Mouse (Mus musculus): ENCODE measurements around the gene Hecw2.

The Hecw2 gene

GRCm38 (mm10) chr1:54118342-54118973, 76.5 kb downstream of the Hecw2 start:
- DNase-seq (ENCODE audit: low spot score in 2 of 2) = no peak

- DNase-seq (ENCODE audit: low spot score in 2 of 2) = peak; percentile 13 to 17
Observed at GRCm38 (mm10) chr1:54110920-54111605, 83.9 kb downstream of the Hecw2 start.

DNA sequence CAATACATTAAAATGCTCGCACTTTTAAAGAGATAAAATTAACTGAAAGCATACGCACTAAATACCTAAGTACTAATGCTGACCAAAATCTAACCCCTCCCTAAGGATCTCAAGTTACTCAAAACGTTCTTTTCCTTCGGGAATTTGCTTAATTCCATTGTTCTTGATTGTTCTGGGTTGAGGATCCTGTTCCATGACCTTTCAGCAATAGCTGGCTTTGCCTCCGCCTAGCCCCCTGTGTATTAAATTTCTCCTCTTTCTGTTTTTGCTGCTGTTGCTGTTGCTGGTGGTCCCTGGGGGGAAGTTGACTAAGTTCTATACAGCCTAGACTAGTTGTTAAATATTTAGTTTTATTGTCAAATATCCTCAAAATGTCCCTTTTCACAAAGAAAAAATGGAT, 85.7 kb downstream of the Hecw2 start:
- no peak for DNase-seq (ENCODE audit: low spot score in 2 of 2)

DNA sequence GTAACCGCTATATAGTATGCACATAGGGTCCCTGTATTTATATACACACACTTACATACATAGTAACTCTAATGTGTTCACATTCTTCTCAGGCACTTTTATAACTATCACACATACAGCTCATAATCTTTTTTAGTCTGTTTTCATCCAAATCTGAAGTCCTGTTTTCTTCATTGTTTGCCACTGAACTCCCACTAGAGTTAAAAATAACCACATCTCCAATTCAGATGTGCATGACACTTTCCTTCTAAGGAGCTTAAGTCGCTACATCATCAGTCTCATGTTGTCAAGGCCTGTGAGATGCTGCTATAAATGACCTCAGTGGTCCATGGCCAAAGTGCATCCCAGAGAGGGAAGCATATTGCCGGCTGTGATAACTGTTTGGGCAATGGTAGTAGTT, 88.2 kb downstream of the Hecw2 start:
- DNase-seq (ENCODE audit: low spot score in 2 of 2) = no peak

DNA sequence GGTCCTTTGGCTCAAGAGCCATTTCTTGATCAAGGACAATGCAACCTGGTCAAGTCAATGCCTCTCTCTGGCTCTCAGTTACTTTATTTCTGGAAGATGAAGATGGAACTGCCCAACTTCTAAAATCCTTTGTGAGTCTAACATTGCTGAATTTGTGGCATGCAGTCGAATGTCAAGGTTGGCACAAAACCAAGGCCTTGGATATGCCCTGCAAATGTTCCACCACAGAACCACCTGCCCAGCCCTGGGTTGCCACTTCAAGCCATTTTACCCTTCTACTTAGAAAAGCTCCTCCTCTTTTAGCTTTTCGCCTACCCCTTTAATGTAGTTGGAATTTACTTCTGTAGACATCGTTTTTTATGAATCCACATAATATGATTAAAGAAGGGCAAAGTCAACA, 115.3 kb downstream of the Hecw2 start:
- no peak for DNase-seq (ENCODE audit: low spot score in 2 of 2)

DNA sequence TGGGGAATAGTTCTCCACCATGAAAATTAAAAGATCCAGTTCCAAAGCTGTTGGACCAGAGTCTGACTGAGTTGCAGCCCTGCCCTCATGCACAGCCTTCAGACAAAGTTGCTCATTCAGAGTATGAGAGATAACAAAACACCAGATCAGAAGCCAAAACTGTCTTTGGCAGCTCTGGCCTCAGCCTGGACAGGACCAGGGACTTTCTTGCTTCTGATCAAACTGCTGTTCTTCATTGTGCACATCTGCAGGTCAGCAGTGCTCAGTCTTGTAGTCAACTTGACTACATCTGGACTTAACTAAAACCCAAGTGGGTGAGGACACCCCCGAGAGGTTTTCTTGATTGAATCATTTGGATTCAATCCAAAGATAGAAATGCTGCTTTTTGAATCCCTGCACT, 120.5 kb downstream of the Hecw2 start:
- peak; percentile 22 to 25 for DNase-seq (ENCODE audit: low spot score in 2 of 2)

DNA sequence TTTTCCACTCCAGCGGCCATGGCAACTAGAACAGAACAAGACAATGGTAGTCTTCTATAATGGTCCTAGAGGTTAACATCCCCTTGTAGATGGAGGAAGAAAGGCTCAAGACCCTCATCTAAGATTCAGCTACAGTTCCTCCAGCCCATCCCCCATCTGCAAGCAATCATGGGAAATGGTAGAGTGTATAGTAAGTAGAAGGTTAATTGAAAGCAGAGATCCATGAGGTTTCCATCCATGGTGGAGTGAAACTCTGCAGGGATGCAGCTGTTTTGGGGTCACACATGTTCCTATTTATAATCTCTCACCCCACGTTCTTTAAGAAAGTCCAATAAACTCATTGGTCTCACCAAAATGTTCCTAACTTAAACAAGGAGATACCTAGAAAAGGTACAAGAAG, 124.8 kb downstream of the Hecw2 start:
- no peak for DNase-seq (ENCODE audit: low spot score in 2 of 2)

DNA sequence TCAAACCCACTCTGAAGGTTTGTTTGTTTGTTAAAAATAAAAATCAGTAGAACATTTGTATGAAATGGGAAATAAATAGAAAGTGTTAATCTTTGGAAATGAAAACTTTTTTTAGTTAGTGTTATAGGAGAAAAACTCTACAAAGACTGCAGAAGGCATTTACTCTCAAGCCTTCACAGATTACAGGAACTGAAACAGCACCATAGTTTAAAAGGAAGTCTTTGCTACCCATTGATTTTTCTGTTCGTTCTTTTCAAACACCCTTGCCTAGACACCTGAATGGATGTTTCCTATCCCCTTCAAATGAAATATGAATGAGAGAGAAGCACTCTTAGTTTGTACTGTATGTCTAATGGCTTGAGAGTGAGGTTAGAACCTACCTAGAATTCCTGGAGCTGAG, 126.7 kb downstream of the Hecw2 start:
- no peak for DNase-seq (ENCODE audit: low spot score in 2 of 2)

GRCm38 (mm10) chr1:54065434-54065833, 129.5 kb downstream of the Hecw2 start:
- no peak for DNase-seq (ENCODE audit: low spot score in 2 of 2)

DNA sequence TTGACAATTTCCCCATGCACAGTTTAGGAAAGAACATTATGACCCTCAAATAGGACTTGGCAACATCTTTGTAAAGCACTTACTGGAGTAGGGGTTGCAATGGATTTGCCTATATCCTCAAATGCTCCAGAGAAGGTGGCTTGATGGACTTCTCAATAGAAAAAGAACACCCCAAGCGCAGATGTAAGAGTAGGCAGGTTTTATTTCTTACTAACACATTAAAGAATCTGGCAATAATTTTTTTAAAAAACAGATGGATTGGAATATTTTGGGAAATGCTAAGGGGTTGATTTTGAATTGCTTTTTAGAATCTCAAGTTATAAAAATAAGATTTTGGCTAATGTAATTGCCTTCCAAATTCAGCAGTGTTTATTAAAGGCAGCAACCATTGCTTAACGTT, 133.9 kb downstream of the Hecw2 start:
- DNase-seq (ENCODE audit: low spot score in 2 of 2) = no peak

DNA sequence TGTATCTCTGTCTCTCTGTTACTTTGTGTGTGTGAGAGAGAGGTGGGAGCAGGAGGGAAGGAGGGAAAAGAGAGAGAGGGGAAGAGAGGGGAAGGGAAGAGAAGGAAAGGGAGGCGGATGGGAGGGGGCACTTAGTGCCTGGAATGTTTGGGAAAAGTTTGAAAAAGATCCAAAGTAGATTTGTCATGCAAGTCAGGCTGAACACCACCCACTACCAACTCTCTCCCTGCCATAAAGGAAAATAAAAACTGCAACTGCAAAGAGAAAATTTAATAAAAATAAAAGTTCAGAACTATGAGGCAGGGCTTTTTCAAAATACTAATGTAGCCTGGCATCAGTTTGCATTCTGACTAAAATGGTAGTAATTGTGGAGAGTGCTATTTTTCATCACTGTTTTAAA, 135.2 kb downstream of the Hecw2 start:
- no peak for DNase-seq (ENCODE audit: low spot score in 2 of 2)

DNA sequence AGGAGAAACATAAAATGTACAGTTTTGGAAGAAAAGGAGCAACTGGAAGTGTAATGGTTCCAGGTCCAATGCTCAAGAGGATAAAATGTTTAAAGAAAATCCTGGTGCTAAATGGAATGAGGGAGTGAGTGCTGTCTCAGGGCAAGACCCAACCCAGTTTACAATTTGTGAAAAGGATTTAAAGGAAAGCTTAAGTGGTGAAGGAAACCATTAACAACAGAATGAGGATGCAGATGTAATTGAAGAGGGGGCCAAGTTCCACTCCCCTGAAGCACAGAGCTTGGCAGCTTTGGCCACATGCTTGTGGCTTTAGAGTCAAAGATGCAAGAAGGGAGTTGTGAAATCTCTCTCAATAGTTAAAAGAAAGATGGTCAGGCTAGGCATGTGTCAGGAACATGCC, 142.2 kb downstream of the Hecw2 start:
- DNase-seq (ENCODE audit: low spot score in 2 of 2) = no peak

GRCm38 (mm10) chr1:54046923-54047322, 148.0 kb downstream of the Hecw2 start:
- peak; percentile 55 to 70 for DNase-seq (ENCODE audit: low spot score in 2 of 2)

GRCm38 (mm10) chr1:54039062-54039461, 155.9 kb downstream of the Hecw2 start:
- DNase-seq (ENCODE audit: low spot score in 2 of 2) = peak; percentile 11 to 23

GRCm38 (mm10) chr1:54017686-54018085, 177.3 kb downstream of the Hecw2 start:
- DNase-seq (ENCODE audit: low spot score in 2 of 2) = peak in 1 of 2 experiments; percentile 14

DNA sequence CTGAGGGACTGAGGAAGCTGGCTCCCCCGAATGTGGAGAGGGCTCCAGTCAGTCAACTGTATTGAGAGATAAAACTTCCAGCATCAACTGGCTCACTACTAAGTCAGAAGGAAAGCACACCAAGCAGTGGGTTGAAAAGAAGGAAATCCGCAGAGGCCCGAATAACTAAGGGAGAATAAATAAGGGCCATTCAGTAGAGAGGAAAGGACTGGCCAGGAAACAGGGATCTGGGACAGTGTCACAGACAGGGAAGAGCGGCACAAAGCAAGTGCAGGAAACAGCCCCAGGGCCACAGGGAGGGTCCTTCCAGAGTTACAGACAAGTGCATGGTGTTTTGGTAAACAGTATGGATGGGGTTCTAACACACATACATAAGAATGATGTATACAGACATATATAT, 179.2 kb downstream of the Hecw2 start:
- no peak for DNase-seq (ENCODE audit: low spot score in 2 of 2)

DNA sequence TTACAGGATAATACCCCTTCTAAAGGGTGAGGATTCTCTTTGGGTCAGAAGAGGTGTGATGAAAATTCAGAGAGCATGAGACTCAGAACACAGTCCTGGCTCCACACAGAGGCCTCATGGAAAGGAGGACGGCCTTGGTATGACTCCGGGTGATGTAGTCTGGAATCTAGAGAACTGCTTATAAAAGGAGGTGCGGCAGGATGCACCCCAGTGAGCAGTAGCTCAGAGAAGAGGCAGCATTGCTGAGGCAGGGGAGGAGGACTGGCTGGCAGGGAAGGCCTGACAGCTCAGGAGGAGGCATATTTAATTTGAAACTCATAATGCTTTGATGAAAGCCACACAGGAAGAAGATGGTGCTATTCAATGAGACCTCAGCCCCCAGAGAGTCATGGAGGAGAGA, 182.6 kb downstream of the Hecw2 start:
- DNase-seq (ENCODE audit: low spot score in 2 of 2) = no peak

DNA sequence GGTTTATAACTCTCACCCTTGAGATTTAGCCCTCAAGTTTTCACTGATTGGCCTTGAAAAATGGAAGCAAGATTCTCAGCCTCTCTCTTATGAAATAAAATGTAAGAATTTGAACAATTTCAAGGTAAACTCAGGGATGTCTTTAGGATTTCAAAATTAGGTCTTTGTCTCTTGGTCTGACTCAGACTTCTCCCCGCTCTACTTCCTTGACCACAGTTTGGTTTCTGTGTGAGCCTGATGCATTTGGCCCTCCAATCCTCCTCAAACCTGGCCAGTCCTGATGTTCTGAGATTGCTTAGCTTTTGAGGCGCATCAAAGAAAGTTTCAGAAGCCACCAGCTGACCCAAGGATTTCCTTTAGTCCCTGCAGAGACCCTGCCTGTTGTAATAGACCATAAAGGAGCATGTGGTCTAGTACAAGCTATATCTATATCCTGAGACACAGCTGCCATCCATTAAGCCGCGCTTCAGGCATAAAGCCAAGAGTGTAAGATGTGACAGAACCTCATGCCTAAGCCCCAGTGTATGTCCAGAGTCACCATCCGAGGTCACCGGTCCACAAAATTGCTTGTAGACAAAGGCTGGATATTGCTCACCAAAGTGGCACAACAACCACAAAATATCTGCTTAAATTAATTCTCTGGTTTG, 185.4 kb downstream of the Hecw2 start:
- DNase-seq (ENCODE audit: low spot score in 2 of 2) = no peak

- no peak for DNase-seq (ENCODE audit: low spot score in 2 of 2)
Observed at GRCm38 (mm10) chr1:54005860-54006386, 189.0 kb downstream of the Hecw2 start.

DNA sequence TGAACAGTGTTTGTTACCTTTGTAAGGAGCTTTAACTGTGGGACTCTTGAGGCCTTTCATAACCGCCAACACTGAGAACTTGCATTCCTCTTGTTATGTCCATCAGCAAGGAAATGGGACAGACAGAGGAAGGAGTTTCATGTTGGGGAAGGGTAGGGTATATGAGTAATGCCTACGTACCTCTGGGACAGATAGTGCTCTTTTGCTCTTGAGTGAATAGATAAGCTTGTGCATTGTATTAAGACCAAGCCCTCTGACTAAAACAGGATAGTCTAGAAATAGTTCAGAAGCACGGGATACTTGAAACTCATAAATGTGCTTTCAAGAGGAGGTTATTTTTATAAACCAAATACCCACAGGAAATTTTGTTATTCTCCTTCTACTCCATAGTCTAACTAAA, 191.7 kb downstream of the Hecw2 start:
- DNase-seq (ENCODE audit: low spot score in 2 of 2) = peak; percentile 8 to 15

DNA sequence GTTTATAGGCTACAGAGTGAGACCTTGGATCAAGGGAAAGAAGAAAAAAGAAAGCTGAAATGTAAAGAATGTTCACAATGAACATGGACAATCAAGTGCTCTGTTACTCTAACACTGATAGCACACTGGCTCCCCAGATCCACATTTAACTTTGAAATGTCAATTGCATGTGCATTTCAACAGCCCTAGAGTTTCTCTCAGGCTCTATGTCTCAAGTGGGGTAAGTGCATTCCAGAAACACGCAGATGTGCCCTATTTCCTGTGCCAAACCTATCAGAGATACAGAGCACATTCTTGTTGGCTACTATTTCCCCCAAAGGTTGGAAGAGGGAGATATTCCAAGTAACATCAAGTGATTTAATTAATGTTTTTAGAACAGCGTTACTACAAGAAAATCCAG, 192.9 kb downstream of the Hecw2 start:
- no peak for DNase-seq (ENCODE audit: low spot score in 2 of 2)

DNA sequence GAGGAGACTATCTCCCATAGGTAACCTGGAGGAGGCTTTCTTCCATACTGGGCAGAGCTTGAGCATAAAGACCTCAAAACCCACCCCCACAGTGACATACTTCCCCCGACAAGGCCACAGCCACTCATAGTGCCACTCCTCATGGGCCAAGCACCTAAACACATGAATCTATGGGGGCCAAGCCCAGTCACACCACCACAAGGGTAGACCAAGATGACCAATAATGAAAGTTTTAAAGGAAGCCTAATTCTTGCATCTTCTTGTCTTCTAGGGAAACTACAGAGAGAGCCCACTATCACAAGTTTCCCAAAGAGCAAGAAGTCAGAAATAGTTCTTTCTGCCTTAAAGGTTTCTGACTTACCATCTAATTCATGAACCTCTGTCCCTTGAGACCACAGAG, 197.7 kb downstream of the Hecw2 start:
- no peak for DNase-seq (ENCODE audit: low spot score in 2 of 2)

All from heart, adult 9 months (tissue).